ENCODE assay signal across 10 mouse cellular contexts in the genomic region with DNA sequence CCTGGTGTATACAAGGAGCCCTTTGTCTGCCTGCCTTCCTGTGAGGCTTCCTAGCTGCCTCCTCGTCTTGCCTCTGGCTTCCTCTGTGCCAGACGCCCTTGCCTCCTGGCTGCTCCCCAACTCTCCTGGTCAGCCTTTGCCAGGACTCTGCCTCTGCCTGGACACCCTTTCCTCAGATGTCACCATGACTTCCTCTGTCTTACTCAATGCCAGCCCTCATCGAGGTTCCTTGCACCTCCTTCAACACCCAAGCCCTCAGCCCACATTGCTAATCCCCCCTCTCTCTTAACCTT. TPM values are rescaled to one million over a fixed set of nuclear protein-coding genes. Genes with fewer than 3 reads are reported as not detected.
DNase-seq lines count a peak whose midpoint lies in the region; ATAC-seq lines count a peak whose summit lies in the region.
"Had no signal": no experiment of that assay in that cellular context is flagged by ENCODE, and none has a peak within 500 bp of the region (broad histone marks: within the 10 kb centered on the region; RNA-seq: fewer than 3 reads in every experiment).

No protein-coding gene starts in this region.

- no peaks in the 10 kb centered on the region for H3K27me3 ChIP-seq in hindbrain, embryonic 11.5 days (ENCODE audit: control insufficient read depth, insufficient read depth, low read length)
- H3K27me3 ChIP-seq in hindbrain, embryonic 12.5 days: no peaks in the 10 kb centered on the region
- H3K27me3 ChIP-seq in limb, embryonic 10.5 days (ENCODE audit: low read depth, poor library complexity, severe bottlenecking): no peaks in the 10 kb centered on the region; the same call in 1 of the 2 replicates

- H3K4me3 ChIP-seq in hindbrain, embryonic 11.5 days (ENCODE audit: low read depth, low read length): no peak overlapping the region
- H3K4me3 ChIP-seq in hindbrain, embryonic 12.5 days: no peak overlapping the region
- no peak overlapping the region for H3K4me3 ChIP-seq in limb, embryonic 10.5 days
- H3K4me3 ChIP-seq: heart, adult 2 months had no signal

- 34% methylated on average over 3 of the region's 3 CpGs for WGBS in hindbrain, embryonic 11.5 days
- WGBS in hindbrain, embryonic 12.5 days: 49% methylated on average over 3 of the region's 3 CpGs
- 56% methylated on average over 3 of the region's 3 CpGs for WGBS in limb, embryonic 10.5 days

- H3K4me1 ChIP-seq in hindbrain, embryonic 11.5 days (replicated peaks; ENCODE audit: control insufficient read depth, insufficient read depth, low read length): no peaks in the 10 kb centered on the region
- H3K4me1 ChIP-seq in hindbrain, embryonic 12.5 days: 0 out of 2 replicates have a peak, but pooled peaks cover 4% of the 10 kb centered on the region
- peaks cover 7% of the 10 kb centered on the region; the same call in 1 of the 2 replicates for H3K4me1 ChIP-seq in limb, embryonic 10.5 days

- H3K9me3 ChIP-seq in hindbrain, embryonic 11.5 days (ENCODE audit: control insufficient read depth, low read length): no peaks in the 10 kb centered on the region
- H3K9me3 ChIP-seq in hindbrain, embryonic 12.5 days (replicated peaks): no peaks in the 10 kb centered on the region
- H3K9me3 ChIP-seq in limb, embryonic 10.5 days (replicated peaks): no peaks in the 10 kb centered on the region

- no peak overlapping the region for H3K4me2 ChIP-seq in hindbrain, embryonic 11.5 days (replicated peaks; ENCODE audit: low read depth, low read length)
- no peak overlapping the region for H3K4me2 ChIP-seq in hindbrain, embryonic 12.5 days (replicated peaks)

- H3K27ac ChIP-seq in hindbrain, embryonic 11.5 days (ENCODE audit: low read depth, low read length): no peak overlapping the region
- H3K27ac ChIP-seq in hindbrain, embryonic 12.5 days: no peak overlapping the region
- H3K27ac ChIP-seq in limb, embryonic 10.5 days: peak overlapping the region; percentile 27
- H3K27ac ChIP-seq: heart, adult 2 months had no signal

- intact Hi-C loops in gastrocnemius, postnatal 14 days (cut with DNase I; ENCODE audit: low total_unique reads): no loop called here

- H3K9ac ChIP-seq in hindbrain, embryonic 11.5 days (ENCODE audit: low read depth, low read length): no peak overlapping the region
- no peak overlapping the region for H3K9ac ChIP-seq in hindbrain, embryonic 12.5 days

- ATAC-seq in hindbrain, embryonic 11.5 days (ENCODE audit: low FRiP score): no peak
- no peak for ATAC-seq in hindbrain, embryonic 12.5 days (ENCODE audit: low FRiP score)

- peak; percentile 2 for DNase-seq in hindbrain, embryonic 11.5 days (ENCODE audit: low spot score)
- DNase-seq in 3T3-L1 (ENCODE audit: low read depth, low spot score): peak; percentile 27
- peak; percentile 66 for DNase-seq in adrenal gland, postnatal 10 days
- no peak for DNase-seq in limb, embryonic 10.5 days (ENCODE audit: low spot score)
- DNase-seq in gastrocnemius, postnatal 14 days: no peak
- DNase-seq in thymus, postnatal 14 days: no peak
- DNase-seq: right cerebral cortex, adult 18-20 months had no signal

- H3K36me3 ChIP-seq in hindbrain, embryonic 11.5 days (ENCODE audit: control insufficient read depth, insufficient read depth, low read length): no peaks in the 10 kb centered on the region
- H3K36me3 ChIP-seq in hindbrain, embryonic 12.5 days: no peaks in the 10 kb centered on the region
- H3K36me3 ChIP-seq in limb, embryonic 10.5 days: no peaks in the 10 kb centered on the region

RNA-seq across cellular contexts. Expression of a gene that starts 0.9 kb away (rescaled TPM):
- 0.20 and 0.29 TPM in 2 replicates for polyA plus RNA-seq in hindbrain, embryonic 11.5 days (2014; fragmentation: Nextera tagmentation; extraction: Ambion mirVana)
- polyA plus RNA-seq in hindbrain, embryonic 12.5 days (2016; fragmentation: Nextera tagmentation; extraction: Ambion mirVana): 0.26 TPM in 1 of 2 replicates, not detected in the other
- 10 to 100 TPM; 16.0 to 37.1 TPM for total RNA-seq in adrenal gland, postnatal 10 days (2021)
- polyA plus RNA-seq in limb, embryonic 10.5 days (2016; fragmentation: Nextera tagmentation; extraction: Ambion mirVana): 0.11 TPM in 1 of 2 replicates, not detected in the other
- total RNA-seq in gastrocnemius, postnatal 14 days (2021): under 1 TPM in 1 of 2 experiments, not detected in 1; 0.08 TPM
- total RNA-seq: ES-E14 had no signal

RNA-seq across cellular contexts. Expression of a gene that starts 44.3 kb away (rescaled TPM):
- 8.2 and 11.2 TPM in 2 replicates for polyA plus RNA-seq in hindbrain, embryonic 11.5 days (2014; fragmentation: Nextera tagmentation; extraction: Ambion mirVana)
- polyA plus RNA-seq in hindbrain, embryonic 12.5 days (2016; fragmentation: Nextera tagmentation; extraction: Ambion mirVana): 15.6 and 16.0 TPM in 2 replicates
- total RNA-seq in adrenal gland, postnatal 10 days (2021): 10 to 100 TPM; 13.5 to 14.3 TPM
- polyA plus RNA-seq in limb, embryonic 10.5 days (2016; fragmentation: Nextera tagmentation; extraction: Ambion mirVana): 8.5 and 9.7 TPM in 2 replicates
- total RNA-seq in gastrocnemius, postnatal 14 days (2021): 1 to 10 TPM; 6.6 to 7.4 TPM

RNA-seq across cellular contexts. Expression of a gene that starts 59.5 kb away (rescaled TPM):
- 0.27 and 0.46 TPM in 2 replicates for polyA plus RNA-seq in hindbrain, embryonic 11.5 days (2014; fragmentation: Nextera tagmentation; extraction: Ambion mirVana)
- polyA plus RNA-seq in hindbrain, embryonic 12.5 days (2016; fragmentation: Nextera tagmentation; extraction: Ambion mirVana): 2.5 and 4.5 TPM in 2 replicates
- 1 to 10 TPM; 2.0 to 5.2 TPM for total RNA-seq in adrenal gland, postnatal 10 days (2021)
- 0.33 and 0.96 TPM in 2 replicates for polyA plus RNA-seq in limb, embryonic 10.5 days (2016; fragmentation: Nextera tagmentation; extraction: Ambion mirVana)
- total RNA-seq in gastrocnemius, postnatal 14 days (2021): 1 to 10 TPM; 2.8 to 8.4 TPM

Comparison
In these comparisons a context has a peak if more than half of its experiments do, and no peak if none do; other contexts are left out.
1. DNase-seq: peak in hindbrain, embryonic 11.5 days (single experiment), 3T3-L1 (single experiment) and adrenal gland, postnatal 10 days (single experiment); none in limb, embryonic 10.5 days (single experiment), gastrocnemius, postnatal 14 days (single experiment) and thymus, postnatal 14 days (single experiment).